Mouse (Mus musculus) embryonic fibroblast, embryonic 13.5 days (primary cell): ENCODE data around the gene Adamts20.

Source experiments
- CTCF ChIP-seq: IDR thresholded peaks from 2 replicates; pipeline ENCODE4 v1.5.1; 2011; ENCODE audit warnings: mild to moderate bottlenecking, control low read depth, low read length, moderate library complexity, borderline replicate concordance; ENCODE audit not compliant: insufficient read depth
- POLR2A ChIP-seq: IDR thresholded peaks from 2 replicates; pipeline ENCODE4 v1.6.1; 2011; ENCODE audit warnings: low read depth, mild to moderate bottlenecking, control low read depth, low read length, moderate library complexity

DNA sequence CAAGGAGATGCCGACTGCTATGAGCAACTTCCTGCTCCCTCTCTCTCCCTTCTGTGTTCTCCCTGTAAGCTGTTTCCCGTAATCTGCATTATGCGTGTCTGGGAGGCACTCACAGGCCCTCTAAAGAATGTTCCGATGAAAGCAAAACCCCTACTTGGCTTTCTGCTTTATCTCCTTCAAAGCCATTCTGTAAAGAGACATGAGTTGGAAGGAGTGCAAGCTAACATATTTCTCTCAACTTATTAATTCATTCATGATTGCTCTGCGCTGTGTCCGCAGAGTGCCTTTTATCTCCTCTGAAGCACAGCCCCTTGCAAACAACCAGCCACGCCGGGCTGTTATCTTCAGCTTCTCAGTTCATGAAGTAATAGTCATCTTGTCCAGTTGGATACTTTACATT is 215.5 kb downstream of the Adamts20 start:
- TF ChIP-seq CTCF (no peak), POLR2A (no peak)
